Mouse (Mus musculus) embryonic facial prominence, embryonic 11.5 days (tissue): ENCODE results near the gene Polr1d. TPM values are rescaled to one million over a fixed set of nuclear protein-coding genes. Genes with fewer than 3 reads are reported as not detected.

ENCODE experiments used
- ATAC-seq: fragments of 200-750 bp; cut with Nextera tagmentation; replicated peaks from 2 replicates; pipeline ENCODE4 v1.8.0; 2017; ENCODE audit warnings: low read depth; ENCODE audit not compliant: insufficient number of reproducible peaks, low FRiP score, low TSS enrichment
- DNase-seq: peaks from one replicate; pipeline ENCODE4 v3.0.0-alpha.2; 2015; ENCODE audit warnings: low spot score
- H3K27ac ChIP-seq: fragments of 300-500 bp; sonication (generic); replicated peaks from 2 replicates; pipeline ENCODE4 v1.5.1; 2014; ENCODE audit warnings: mild to moderate bottlenecking, low read depth, low read length, control low read depth
- H3K27me3 ChIP-seq: fragments of 300-500 bp; sonication (generic); 2 replicates; pipeline ENCODE4 v1.6.1; 2014; ENCODE audit warnings: mild to moderate bottlenecking, low read length, moderate library complexity, mixed read lengths; ENCODE audit not compliant: control insufficient read depth, insufficient read depth
- H3K36me3 ChIP-seq: fragments of 300-500 bp; sonication (generic); replicated peaks from 2 replicates; pipeline ENCODE4 v1.6.1; 2014; ENCODE audit warnings: low read depth, mild to moderate bottlenecking, low read length, moderate library complexity, mixed read lengths; ENCODE audit not compliant: control insufficient read depth, insufficient read depth
- H3K4me1 ChIP-seq: fragments of 300-500 bp; sonication (generic); 2 replicates; pipeline ENCODE4 v1.6.1; 2014; ENCODE audit warnings: low read length, mixed read lengths; ENCODE audit not compliant: control insufficient read depth, insufficient read depth
- H3K4me2 ChIP-seq: fragments of 300-500 bp; sonication (generic); 2 replicates; pipeline ENCODE4 v1.6.1; 2014; ENCODE audit warnings: low read depth, mild to moderate bottlenecking, control low read depth, low read length, moderate library complexity
- H3K4me3 ChIP-seq: fragments of 300-500 bp; sonication (generic); 2 replicates; pipeline ENCODE4 v1.5.1; 2014; ENCODE audit warnings: low read depth, low read length, control low read depth
- H3K9ac ChIP-seq: fragments of 300-500 bp; sonication (generic); replicated peaks from 2 replicates; pipeline ENCODE4 v1.6.1; 2014; ENCODE audit warnings: mild to moderate bottlenecking, control low read depth, low read length
- H3K9me3 ChIP-seq: fragments of 300-500 bp; sonication (generic); replicated peaks from 2 replicates; pipeline ENCODE4 v1.6.1; 2016; ENCODE audit warnings: mild to moderate bottlenecking, low read length, inconsistent platforms, mixed read lengths; ENCODE audit not compliant: control insufficient read depth
- WGBS: fragments of 180-500 bp; shearing (Covaris S2); extraction: QIAGEN DNeasy Blood & Tissue Kit; methylation state at CpG from one replicate; pipeline ENCODE4 v1.1.7; 2014; 5-methylcytosine and 5-hydroxymethylcytosine counted together
- polyA plus RNA-seq: library from polyadenylated mRNA; unstranded; fragments of >200 nt; fragmentation: Nextera tagmentation; extraction: Ambion mirVana; gene quantifications from 2 replicates; pipeline ENCODE4 v1.2.1, GENCODE M21; 2014

Gene Polr1d
- polyA plus RNA-seq, 1 experiment from 2014 or later = 124 TPM

- WGBS = 67% methylated on average over 2 of the region's 2 CpGs
Observed at GRCm38 (mm10) chr5:147100180-147100579, 23.3 kb downstream of the Polr1d start.

DNA sequence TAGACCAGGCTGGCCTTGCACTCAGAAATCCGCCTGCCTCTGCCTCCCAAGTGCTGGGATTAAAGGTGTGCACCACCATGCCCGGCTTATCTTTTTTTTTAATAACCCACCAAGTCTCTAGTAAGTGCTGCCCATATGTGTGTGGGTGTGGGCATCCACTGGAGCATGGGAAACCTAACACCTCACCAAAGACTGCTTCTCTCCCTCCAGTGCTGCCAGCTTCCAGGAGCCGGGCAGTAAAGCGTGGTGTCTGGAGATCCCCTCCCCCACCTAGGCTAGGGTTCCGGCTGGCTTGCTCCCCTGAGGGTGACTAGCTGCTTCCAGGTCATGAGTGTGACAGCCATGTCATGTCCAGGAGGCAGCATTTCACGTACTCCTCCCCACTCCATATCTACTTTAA is 25.4 kb downstream of the Polr1d start:
- Histone ChIP-seq H3K4me1 (no peaks in the 10 kb centered on the region), H3K4me3 (no peak overlapping the region), H3K9ac (no peak overlapping the region), H3K4me2 (no peak overlapping the region), H3K27me3 (no peaks in the 10 kb centered on the region), H3K36me3 (no peaks in the 10 kb centered on the region; the same call in 1 of the 2 replicates), H3K9me3 (no peaks in the 10 kb centered on the region), H3K27ac (no peak overlapping the region)
- DNase-seq (no peak), ATAC-seq (no peak)
- 75% methylated on average over 6 of the region's 6 CpGs for WGBS

More at GRCm38 (mm10) chr5:147100180-147100579, 23.3 kb downstream of the Polr1d start:
- Histone ChIP-seq H3K4me2 (no peak overlapping the region), H3K4me3 (no peak overlapping the region), H3K27me3 (no peaks in the 10 kb centered on the region), H3K9ac (no peak overlapping the region), H3K27ac (no peak overlapping the region), H3K9me3 (no peaks in the 10 kb centered on the region), H3K36me3 (no peaks in the 10 kb centered on the region; the same call in 1 of the 2 replicates), H3K4me1 (no peaks in the 10 kb centered on the region)
- DNase-seq (peak; percentile 36), ATAC-seq (no peak)

- ATAC-seq = no peak
- WGBS = 95% methylated on average over 3 of the region's 3 CpGs
- Histone ChIP-seq H3K27me3 (no peaks in the 10 kb centered on the region), H3K4me2 (no peak overlapping the region), H3K9ac (no peak overlapping the region), H3K4me1 (no peaks in the 10 kb centered on the region), H3K4me3 (no peak overlapping the region), H3K27ac (no peak overlapping the region), H3K36me3 (no peaks in the 10 kb centered on the region; the same call in 1 of the 2 replicates), H3K9me3 (no peaks in the 10 kb centered on the region)
- no peak for DNase-seq
Observed at GRCm38 (mm10) chr5:147107276-147107675, 30.4 kb downstream of the Polr1d start.

- no peak for DNase-seq
- Histone ChIP-seq H3K27me3 (no peaks in the 10 kb centered on the region), H3K9me3 (no peaks in the 10 kb centered on the region), H3K4me3 (no peak overlapping the region), H3K4me1 (no peaks in the 10 kb centered on the region), H3K9ac (no peak overlapping the region), H3K36me3 (no peaks in the 10 kb centered on the region; the same call in 1 of the 2 replicates), H3K27ac (no peak overlapping the region), H3K4me2 (no peak overlapping the region)
- ATAC-seq = no peak
- 87% methylated on average over 13 of the region's 13 CpGs for WGBS
Observed at GRCm38 (mm10) chr5:147108861-147109591, 32.2 kb downstream of the Polr1d start.

DNA sequence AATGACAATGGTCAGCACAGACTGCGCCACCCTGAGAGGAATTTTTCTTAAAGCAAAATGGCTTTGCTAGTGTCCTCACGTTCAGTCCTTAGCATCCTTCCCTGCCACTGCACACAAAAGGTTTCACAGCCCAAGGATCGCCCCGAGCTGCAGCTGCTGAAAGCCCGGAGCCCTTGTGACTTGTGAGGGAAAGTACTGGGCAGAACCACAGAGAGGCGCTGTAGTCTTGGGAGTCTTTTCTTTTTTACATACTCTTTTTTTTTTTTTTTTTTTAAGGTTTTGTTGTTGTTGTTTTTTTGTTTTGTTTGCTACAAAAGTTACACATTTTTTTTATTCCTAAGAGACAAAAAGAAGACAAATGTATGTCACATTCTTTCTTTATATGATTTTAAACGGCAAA is 37.9 kb downstream of the Polr1d start:
- Histone ChIP-seq H3K4me1 (no peaks in the 10 kb centered on the region), H3K36me3 (no peaks in the 10 kb centered on the region; the same call in 1 of the 2 replicates), H3K27me3 (no peaks in the 10 kb centered on the region), H3K27ac (no peak overlapping the region), H3K4me3 (no peak overlapping the region), H3K9me3 (no peaks in the 10 kb centered on the region), H3K9ac (no peak overlapping the region), H3K4me2 (no peak overlapping the region)
- WGBS = 83% methylated on average over 7 of the region's 7 CpGs
- DNase-seq (no peak), ATAC-seq (no peak)

DNA sequence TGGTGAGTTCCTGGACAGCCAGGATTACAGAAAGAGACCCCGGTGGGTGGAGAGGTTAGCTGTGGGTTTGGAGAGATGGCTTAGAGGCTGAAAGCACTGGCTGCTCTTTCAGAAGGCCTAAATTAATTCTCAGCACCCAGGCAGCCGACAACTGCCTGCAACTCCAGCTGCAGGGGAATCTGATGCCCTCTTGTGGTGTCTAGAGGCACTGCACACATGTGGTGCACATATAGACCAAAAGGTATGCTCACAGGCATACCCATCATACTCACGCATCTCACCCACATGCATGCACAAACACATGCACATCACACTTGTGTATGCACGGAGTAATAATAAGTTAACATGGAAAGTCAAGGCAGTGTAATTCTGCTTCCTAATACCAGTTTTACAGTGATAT is 38.8 kb downstream of the Polr1d start:
- Histone ChIP-seq H3K36me3 (no peaks in the 10 kb centered on the region; the same call in 1 of the 2 replicates), H3K9me3 (no peaks in the 10 kb centered on the region), H3K4me2 (no peak overlapping the region), H3K9ac (no peak overlapping the region), H3K27ac (no peak overlapping the region), H3K27me3 (no peaks in the 10 kb centered on the region), H3K4me1 (no peaks in the 10 kb centered on the region), H3K4me3 (no peak overlapping the region)
- 92% methylated on average over 4 of the region's 4 CpGs for WGBS
- DNase-seq = no peak
- ATAC-seq = no peak

DNA sequence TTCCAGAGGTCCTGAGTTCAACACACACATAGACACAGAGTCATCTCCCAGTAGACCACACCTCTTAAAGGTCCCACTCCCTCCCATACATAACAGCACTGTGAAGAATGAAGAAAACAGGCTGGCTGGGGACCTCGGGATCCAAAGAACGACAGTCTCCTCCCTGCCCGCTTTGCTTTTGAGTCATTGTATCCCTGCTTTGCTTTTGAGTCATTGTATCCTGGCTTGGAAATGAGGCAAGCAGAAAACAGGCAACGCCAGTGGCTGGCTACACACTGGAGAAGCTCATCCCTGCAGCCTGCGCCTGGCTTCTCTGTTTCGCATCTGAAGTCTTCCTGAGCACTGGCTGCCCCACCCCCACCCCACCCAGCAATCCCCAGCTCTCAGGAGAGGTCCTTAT is 40.2 kb downstream of the Polr1d start:
- WGBS = 28% methylated on average over 6 of the region's 6 CpGs
- no peak overlapping the region for H3K9ac ChIP-seq
- H3K27me3 ChIP-seq = no peaks in the 10 kb centered on the region
- ATAC-seq (no peak), DNase-seq (no peak)
- no peaks in the 10 kb centered on the region for H3K9me3 ChIP-seq
- no peaks in the 10 kb centered on the region; the same call in 1 of the 2 replicates for H3K36me3 ChIP-seq
- no peak overlapping the region for H3K27ac ChIP-seq
- no peaks in the 10 kb centered on the region for H3K4me1 ChIP-seq
- no peak overlapping the region for H3K4me2 ChIP-seq
- no peak overlapping the region for H3K4me3 ChIP-seq

- Histone ChIP-seq H3K27ac (no peak overlapping the region), H3K4me1 (no peaks in the 10 kb centered on the region), H3K27me3 (no peaks in the 10 kb centered on the region), H3K4me2 (no peak overlapping the region), H3K9ac (no peak overlapping the region), H3K36me3 (no peaks in the 10 kb centered on the region), H3K4me3 (no peak overlapping the region), H3K9me3 (no peaks in the 10 kb centered on the region)
- no peak for DNase-seq
- 91% methylated on average over 4 of the region's 4 CpGs for WGBS
- ATAC-seq = no peak
Observed at GRCm38 (mm10) chr5:147121146-147121545, 44.3 kb downstream of the Polr1d start.
